Mouse (Mus musculus) limb, embryonic 13.5 days (tissue): ENCODE data around the gene Ppil1. TPM values are rescaled to one million over a fixed set of nuclear protein-coding genes. Genes with fewer than 3 reads are reported as not detected.
A peak's percentile ranks its signal among the peaks of the same experiment; 100 is the strongest.

Experiments
- ATAC-seq: fragments of 200-750 bp; cut with Nextera tagmentation; 2 replicates; pipeline ENCODE4 v1.8.0; 2017; ENCODE audit warnings: low read depth, moderate number of reproducible peaks, moderate TSS enrichment; ENCODE audit not compliant: low FRiP score
- H3K27ac ChIP-seq: fragments of 300-500 bp; sonication (generic); 2 replicates; pipeline ENCODE4 v1.5.1; 2015; ENCODE audit warnings: inconsistent platforms, mild to moderate bottlenecking, moderate library complexity
- H3K27me3 ChIP-seq: fragments of 300-500 bp; sonication (generic); 2 replicates; pipeline ENCODE4 v1.6.1; 2015; ENCODE audit warnings: mild to moderate bottlenecking, inconsistent platforms
- H3K36me3 ChIP-seq: fragments of 300-500 bp; sonication (generic); 2 replicates; pipeline ENCODE4 v1.6.1; 2015; ENCODE audit warnings: inconsistent platforms, mild to moderate bottlenecking, moderate library complexity
- H3K4me1 ChIP-seq: fragments of 300-500 bp; sonication (generic); 2 replicates; pipeline ENCODE4 v1.6.1; 2015; ENCODE audit warnings: inconsistent platforms
- H3K4me2 ChIP-seq: fragments of 300-500 bp; sonication (generic); replicated peaks from 2 replicates; pipeline ENCODE4 v1.6.1; 2015; ENCODE audit warnings: inconsistent platforms, mild to moderate bottlenecking, moderate library complexity
- H3K4me3 ChIP-seq: fragments of 300-500 bp; sonication (generic); 2 replicates; pipeline ENCODE4 v1.5.1; 2015; ENCODE audit warnings: moderate library complexity, mild to moderate bottlenecking, inconsistent platforms
- H3K9ac ChIP-seq: fragments of 300-500 bp; sonication (generic); 2 replicates; pipeline ENCODE4 v1.6.1; 2015; ENCODE audit warnings: mild to moderate bottlenecking, inconsistent platforms
- H3K9me3 ChIP-seq: fragments of 300-500 bp; sonication (generic); 2 replicates; pipeline ENCODE4 v1.6.1; 2016; ENCODE audit warnings: inconsistent platforms
- WGBS: fragments of 180-500 bp; shearing (Covaris S2); methylation state at CpG from one replicate; pipeline ENCODE4 v1.1.7; 2015; 5-methylcytosine and 5-hydroxymethylcytosine counted together
- polyA plus RNA-seq: library from polyadenylated mRNA; unstranded; fragments of >200 nt; fragmentation: Nextera tagmentation; extraction: Ambion mirVana; gene quantifications from 2 replicates; pipeline ENCODE4 v1.2.1, GENCODE M21; 2015

Gene Ppil1
- polyA plus RNA-seq, 1 experiment from 2014 or later, result 155 TPM

DNA sequence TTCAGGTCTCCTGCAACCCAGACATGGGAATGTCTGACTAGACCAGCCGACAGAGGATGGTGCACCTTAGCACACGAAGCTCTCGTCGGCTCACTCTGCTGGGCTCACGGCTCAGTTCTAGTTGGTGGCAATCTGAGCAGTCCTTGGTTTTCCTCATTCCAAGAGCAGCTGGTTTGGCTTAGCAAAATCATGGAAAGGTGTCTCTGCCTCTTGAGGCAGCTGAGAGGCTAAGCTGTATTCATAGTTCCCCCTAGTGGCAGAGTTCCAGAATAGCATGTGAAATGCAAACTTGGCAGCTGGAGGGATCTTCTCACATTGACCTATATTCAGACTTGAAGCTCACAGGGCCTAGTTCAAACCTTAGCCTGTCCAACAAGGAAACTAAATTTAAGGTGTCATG, 17.4 kb downstream of the Ppil1 start:
- Histone ChIP-seq H3K9ac (no peak overlapping the region), H3K27me3 (0 out of 2 replicates have a peak, but pooled peaks cover 3% of the 10 kb centered on the region), H3K27ac (no peak overlapping the region), H3K9me3 (no peaks in the 10 kb centered on the region), H3K4me1 (peaks cover 26% of the 10 kb centered on the region), H3K4me3 (no peak overlapping the region), H3K4me2 (no peak overlapping the region), H3K36me3 (peaks cover 32% of the 10 kb centered on the region)
- 10% methylated on average over 5 of the region's 5 CpGs for WGBS
- peak; percentile 77 for ATAC-seq

DNA sequence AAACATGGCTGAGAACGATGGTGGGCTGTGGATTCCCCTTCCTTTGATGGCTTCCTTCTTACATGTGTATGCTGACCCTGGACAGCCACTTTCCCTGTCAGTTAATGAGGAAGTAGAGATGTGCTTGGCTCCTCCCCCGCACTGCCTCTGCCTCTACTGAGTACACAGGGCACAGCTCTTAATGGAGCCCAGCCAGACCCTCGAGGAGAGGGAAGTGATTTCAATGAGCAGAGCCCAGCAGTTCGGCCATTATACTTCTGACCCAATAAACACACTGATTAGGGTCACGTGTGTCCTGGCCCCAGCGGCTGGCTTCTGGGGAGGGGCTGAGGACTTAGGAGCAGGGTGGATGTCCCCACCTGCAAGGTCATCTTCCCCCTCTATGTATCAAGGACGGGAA, 18.3 kb downstream of the Ppil1 start:
- H3K9ac ChIP-seq, result no peak overlapping the region
- no peak overlapping the region for H3K4me3 ChIP-seq
- no peak overlapping the region for H3K27ac ChIP-seq
- 28% methylated on average over 7 of the region's 7 CpGs for WGBS
- peaks cover 24% of the 10 kb centered on the region for H3K4me1 ChIP-seq
- H3K36me3 ChIP-seq, result peaks cover 23% of the 10 kb centered on the region
- H3K27me3 ChIP-seq, result 0 out of 2 replicates have a peak, but pooled peaks cover 5% of the 10 kb centered on the region
- no peak overlapping the region for H3K4me2 ChIP-seq
- no peak for ATAC-seq
- no peaks in the 10 kb centered on the region for H3K9me3 ChIP-seq

DNA sequence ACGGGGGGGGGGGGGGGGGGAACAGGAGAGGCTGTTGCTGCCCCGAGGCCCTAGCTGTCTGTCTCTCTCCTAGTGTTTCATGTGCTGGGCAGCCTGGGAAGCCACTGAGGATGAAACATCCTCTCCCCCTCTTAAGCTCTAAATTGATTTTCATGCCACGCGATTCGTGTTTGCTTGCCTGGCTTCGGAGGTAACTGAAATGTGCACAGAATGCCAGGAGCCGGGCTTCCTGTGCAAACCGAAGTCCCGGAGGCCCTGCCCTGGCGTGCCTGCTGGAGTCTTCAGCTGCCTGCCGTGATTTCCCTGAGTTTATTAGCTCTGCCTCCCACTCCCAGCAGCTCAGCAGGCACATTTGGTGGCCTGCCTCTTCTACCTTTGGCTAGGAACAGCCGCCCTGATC, 19.1 kb downstream of the Ppil1 start:
- Histone ChIP-seq H3K4me1 (peaks cover 24% of the 10 kb centered on the region), H3K27me3 (peaks cover 8% of the 10 kb centered on the region; the same call in 1 of the 2 replicates), H3K4me3 (no peak overlapping the region), H3K9ac (no peak overlapping the region; the same call in 1 of the 2 replicates), H3K27ac (peak overlapping the region; percentile 61), H3K9me3 (no peaks in the 10 kb centered on the region), H3K36me3 (peaks cover 15% of the 10 kb centered on the region), H3K4me2 (peak overlapping the region; percentile 34)
- ATAC-seq, result no peak
- 10% methylated on average over 11 of the region's 12 CpGs for WGBS

DNA sequence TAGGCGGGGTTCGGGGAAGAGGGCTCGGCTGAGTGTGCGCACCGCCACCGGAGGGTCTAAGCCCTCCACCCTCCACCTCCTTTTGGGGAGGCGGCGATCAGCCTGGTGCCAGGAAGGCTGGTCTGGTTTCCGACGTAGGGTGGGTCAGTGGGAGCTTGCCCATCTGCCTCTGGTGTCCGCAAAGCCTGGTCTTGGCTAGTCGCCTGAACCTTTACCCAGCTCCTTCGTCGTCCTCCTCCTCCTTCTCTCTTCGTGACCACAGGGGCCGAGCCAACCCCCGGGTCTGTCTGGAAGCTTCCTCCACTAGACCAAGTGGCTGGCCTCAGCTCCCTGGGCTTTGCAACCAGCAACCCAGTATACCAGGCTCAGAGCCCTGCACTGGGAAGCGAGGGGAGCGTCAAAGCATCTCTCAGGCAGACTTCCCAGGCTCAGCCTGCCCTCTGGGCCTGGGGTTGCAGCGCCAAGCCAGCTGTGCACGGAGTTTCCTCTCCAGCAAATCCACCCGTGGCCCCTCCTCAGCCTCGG, 25.5 kb downstream of the Ppil1 start:
- H3K27ac ChIP-seq, result no peak overlapping the region
- H3K4me2 ChIP-seq, result peak overlapping the region; percentile 96
- H3K4me1 ChIP-seq, result peaks cover 22% of the 10 kb centered on the region
- peaks cover 49% of the 10 kb centered on the region for H3K27me3 ChIP-seq
- peak overlapping the region; percentile 67 for H3K4me3 ChIP-seq
- 2% methylated on average over 23 of the region's 23 CpGs for WGBS
- ATAC-seq, result 0 out of 2 replicates have a peak, but pooled peaks have one; percentile 13
- H3K36me3 ChIP-seq, result no peaks in the 10 kb centered on the region
- peak overlapping the region; percentile 71 for H3K9ac ChIP-seq
- H3K9me3 ChIP-seq, result no peaks in the 10 kb centered on the region

DNA sequence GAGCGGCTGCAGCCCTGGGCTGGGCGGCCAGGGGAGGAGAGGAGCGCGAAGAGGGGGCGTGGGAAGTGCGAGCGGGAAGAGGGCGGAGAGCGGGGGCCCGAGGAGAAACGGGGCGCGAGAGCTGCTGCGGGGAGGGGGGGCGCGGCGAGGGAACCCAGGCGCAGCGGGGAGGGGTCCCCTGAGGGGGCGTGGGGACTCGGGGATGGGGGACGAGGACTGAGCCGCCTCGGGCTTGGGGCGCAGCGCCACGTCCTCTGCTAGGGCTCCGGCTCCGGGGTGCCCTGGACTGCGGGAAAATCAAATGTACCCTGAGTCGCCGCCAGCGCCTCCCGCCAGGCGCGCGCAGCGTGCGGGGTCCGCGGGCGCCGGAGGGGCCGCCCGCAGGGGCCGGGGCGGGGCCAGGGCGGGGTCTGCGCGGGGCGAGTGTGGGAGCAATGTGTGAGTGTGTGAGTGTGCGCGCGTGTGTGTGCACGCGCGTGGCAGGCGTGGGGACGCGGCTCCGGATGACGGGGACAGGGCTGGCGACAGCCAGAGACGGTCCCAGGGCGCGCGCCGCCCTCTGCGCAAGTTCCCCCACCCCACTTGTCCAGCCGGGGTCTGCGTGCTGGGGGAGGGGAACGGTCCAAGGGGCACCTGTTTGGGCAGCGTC, 26.1 kb downstream of the Ppil1 start, which contains the start of gene Cpne5:
TSS of gene Cpne5 (minus strand) at position 396 of the 649 bp plus-strand sequence.
- Histone ChIP-seq H3K4me2 (peak within 1 kb of the TSS; percentile 96), H3K9me3 (no peaks in the 10 kb centered on the region), H3K36me3 (no peaks in the 10 kb centered on the region), H3K9ac (peak within 1 kb of the TSS; percentile 71), H3K4me3 (peak within 1 kb of the TSS; percentile 67), H3K4me1 (peaks cover 22% of the 10 kb centered on the region), H3K27me3 (peaks cover 49% of the 10 kb centered on the region), H3K27ac (no peak within 1 kb of the TSS)
- WGBS, result under 1% methylated on average over 52 of the region's 73 CpGs
- peak; percentile 59 for ATAC-seq

DNA sequence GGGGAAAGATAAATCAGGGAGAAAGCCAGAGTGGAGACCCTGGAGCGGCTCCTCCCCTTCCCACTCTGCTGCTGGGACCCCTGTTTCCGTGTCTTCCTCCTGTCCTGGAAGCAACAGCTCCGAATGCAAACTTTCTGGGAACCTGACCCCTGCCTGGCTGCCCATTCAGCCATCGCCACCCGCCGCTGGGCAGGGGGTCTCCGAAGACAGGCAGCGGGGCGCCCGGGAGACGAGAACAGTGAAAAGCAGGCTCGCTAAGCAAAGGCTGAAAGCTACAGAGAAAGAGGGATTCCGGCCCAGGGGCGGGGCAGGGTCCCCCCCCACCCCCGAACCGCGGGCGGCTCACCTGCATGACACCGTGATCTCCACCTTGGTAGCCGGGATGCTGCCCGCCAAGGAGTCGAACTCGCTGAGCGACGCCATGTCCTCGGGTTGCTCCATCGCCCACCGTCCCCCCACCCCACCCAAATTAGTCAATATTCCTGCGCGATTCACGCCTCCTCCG, 26.7 kb downstream of the Ppil1 start:
- Histone ChIP-seq H3K4me2 (peak overlapping the region; percentile 96), H3K36me3 (no peaks in the 10 kb centered on the region), H3K4me1 (peaks cover 22% of the 10 kb centered on the region), H3K9me3 (no peaks in the 10 kb centered on the region), H3K27me3 (peaks cover 49% of the 10 kb centered on the region), H3K27ac (no peak overlapping the region), H3K4me3 (peak overlapping the region; percentile 67), H3K9ac (peak overlapping the region; percentile 71)
- 0 out of 2 replicates have a peak, but pooled peaks have one; percentile 4 for ATAC-seq
- 1% methylated on average over 32 of the region's 32 CpGs for WGBS

DNA sequence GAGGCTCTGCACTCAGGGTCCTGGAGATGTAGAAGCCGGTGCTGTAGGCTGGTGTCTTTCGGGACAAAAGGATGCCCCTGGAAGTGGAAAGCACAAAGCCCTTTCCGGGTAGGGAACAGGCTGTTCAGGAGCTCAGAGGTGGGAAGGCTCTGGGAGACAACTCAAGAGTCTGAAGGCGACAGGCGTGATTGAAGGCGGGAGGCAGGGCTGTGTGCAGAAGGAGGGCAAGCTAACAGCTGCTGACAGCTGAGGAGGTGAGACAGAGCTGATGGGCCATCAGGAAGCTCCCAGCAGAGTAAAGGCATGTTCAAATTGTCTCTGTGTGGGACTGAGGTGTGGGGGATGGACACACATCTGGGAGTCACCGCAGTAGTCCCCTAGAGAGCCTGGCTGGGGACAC, 27.9 kb downstream of the Ppil1 start:
- Histone ChIP-seq H3K4me2 (peak overlapping the region; percentile 96), H3K9ac (no peak overlapping the region), H3K27ac (no peak overlapping the region), H3K9me3 (no peaks in the 10 kb centered on the region), H3K27me3 (peaks cover 44% of the 10 kb centered on the region), H3K4me1 (peaks cover 22% of the 10 kb centered on the region), H3K36me3 (no peaks in the 10 kb centered on the region), H3K4me3 (no peak overlapping the region; the same call in 1 of the 2 replicates)
- no peak for ATAC-seq
- 54% methylated on average over 7 of the region's 7 CpGs for WGBS

DNA sequence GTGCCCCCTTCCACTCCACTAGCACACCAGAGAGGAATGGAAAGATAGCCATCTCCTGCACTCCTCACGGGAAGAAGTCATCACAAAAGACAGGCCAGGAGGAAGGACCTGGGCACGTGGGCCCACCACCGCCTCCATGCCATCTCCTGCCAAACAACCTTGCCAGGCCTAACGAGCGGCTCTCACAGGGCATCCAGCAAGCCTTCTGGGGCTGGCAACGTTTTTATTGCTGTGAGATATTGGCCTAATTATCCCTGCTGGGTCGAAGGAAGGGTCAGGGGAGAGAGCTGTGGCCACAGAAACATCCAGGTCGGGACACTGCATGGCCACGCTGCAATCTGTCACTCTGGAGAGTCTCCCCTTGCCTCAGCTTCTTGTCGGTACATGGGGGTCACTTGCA, 32.9 kb downstream of the Ppil1 start:
- no peaks in the 10 kb centered on the region for H3K36me3 ChIP-seq
- H3K27ac ChIP-seq, result no peak overlapping the region
- ATAC-seq, result no peak
- no peak overlapping the region for H3K9ac ChIP-seq
- no peak overlapping the region for H3K4me2 ChIP-seq
- H3K9me3 ChIP-seq, result no peaks in the 10 kb centered on the region
- peaks cover 7% of the 10 kb centered on the region; the same call in 1 of the 2 replicates for H3K4me1 ChIP-seq
- 55% methylated on average over 10 of the region's 10 CpGs for WGBS
- H3K27me3 ChIP-seq, result peaks cover 10% of the 10 kb centered on the region
- no peak overlapping the region for H3K4me3 ChIP-seq

DNA sequence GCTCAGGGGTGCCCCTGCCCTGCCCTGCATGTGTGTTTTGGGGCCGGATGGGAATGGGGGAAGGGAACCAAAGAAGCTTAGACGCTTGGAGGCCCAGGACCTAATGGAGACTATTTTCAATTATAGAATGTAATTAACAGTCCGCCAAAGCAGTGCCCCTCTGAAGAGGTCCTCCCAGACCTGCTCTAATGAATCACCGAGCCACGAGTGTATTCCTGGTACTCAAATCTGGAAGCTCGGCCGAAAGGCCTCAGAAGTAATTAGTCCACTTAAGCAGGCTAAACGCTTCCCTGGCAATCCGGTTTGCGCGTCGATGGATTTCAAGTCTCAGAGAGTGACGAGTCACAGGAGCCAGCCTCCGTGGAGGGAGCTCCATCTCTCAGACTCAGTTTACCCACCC, 43.4 kb downstream of the Ppil1 start:
- Histone ChIP-seq H3K4me3 (no peak overlapping the region), H3K4me2 (no peak overlapping the region), H3K4me1 (0 out of 2 replicates have a peak, but pooled peaks cover 9% of the 10 kb centered on the region), H3K9me3 (no peaks in the 10 kb centered on the region), H3K9ac (no peak overlapping the region), H3K36me3 (no peaks in the 10 kb centered on the region), H3K27me3 (no peaks in the 10 kb centered on the region), H3K27ac (no peak overlapping the region)
- WGBS, result 38% methylated on average over 14 of the region's 14 CpGs
- ATAC-seq, result no peak

DNA sequence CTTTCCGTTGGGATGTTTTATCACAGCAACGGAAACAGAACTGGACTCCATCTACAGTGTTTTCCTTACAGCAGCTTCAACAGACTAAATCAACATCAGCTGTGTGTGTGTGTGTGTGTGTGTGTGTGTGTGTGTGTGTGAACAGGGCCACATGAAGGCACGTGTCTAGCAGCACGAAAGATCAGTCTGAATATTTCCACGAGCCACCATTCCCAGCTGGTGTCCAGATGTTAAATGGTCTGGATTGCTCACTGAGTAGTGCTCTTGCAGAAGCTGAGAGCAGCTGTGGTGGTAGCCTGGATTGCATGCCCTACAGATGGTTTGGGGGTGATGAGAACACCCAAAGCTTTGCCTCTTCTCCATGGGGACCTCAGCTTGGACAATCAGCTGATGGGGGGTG, 46.0 kb downstream of the Ppil1 start:
- Histone ChIP-seq H3K36me3 (no peaks in the 10 kb centered on the region), H3K4me3 (no peak overlapping the region), H3K4me1 (peaks cover 27% of the 10 kb centered on the region), H3K27ac (no peak overlapping the region), H3K27me3 (no peaks in the 10 kb centered on the region), H3K4me2 (no peak overlapping the region), H3K9me3 (no peaks in the 10 kb centered on the region), H3K9ac (no peak overlapping the region)
- ATAC-seq, result peak; percentile 67; the same call in 1 of the 2 replicates
- WGBS, result 26% methylated on average over 5 of the region's 5 CpGs

DNA sequence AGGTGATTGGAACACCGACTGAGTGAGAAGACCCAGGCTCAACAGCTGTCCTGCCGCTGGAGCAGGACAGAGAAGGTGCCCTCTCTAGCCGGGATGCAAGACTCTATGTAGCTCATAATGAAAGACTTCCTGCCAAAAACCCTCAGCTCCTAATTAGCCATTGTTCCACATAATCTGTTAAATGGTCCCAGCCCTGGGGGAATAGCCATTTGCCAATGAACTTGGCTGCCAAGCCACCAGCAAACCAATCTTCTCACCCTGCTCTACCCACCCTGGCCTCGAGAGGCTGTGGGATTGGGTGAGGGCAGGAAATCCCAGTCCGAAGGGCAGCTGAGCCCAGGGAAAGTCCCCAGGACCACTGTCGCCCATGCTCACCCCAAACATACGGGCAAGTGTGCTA, 47.9 kb downstream of the Ppil1 start:
- Histone ChIP-seq H3K36me3 (no peaks in the 10 kb centered on the region), H3K4me3 (no peak overlapping the region), H3K4me2 (no peak overlapping the region), H3K9ac (no peak overlapping the region), H3K27ac (no peak overlapping the region), H3K4me1 (peaks cover 29% of the 10 kb centered on the region), H3K27me3 (no peaks in the 10 kb centered on the region), H3K9me3 (no peaks in the 10 kb centered on the region)
- ATAC-seq, result no peak
- WGBS, result 49% methylated on average over 7 of the region's 7 CpGs

DNA sequence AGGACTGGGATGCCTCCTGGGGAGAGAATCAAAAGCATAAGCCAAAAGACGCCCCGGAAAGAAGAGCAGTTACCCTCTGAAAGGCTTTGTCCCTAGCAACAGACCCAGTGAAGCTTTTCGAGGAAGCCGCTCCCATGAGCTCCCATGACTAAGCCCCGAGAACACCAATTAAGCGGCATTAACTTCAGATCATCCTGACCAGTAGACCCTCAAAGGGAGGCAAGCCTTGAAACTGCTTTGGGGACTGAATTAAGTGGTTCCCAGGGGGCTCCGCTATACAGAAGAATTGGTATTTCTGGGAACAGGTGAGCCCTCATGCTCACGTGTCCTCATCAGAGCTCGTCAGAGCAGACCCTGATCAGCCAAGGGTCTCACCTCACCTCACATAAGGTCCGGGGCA, 49.3 kb downstream of the Ppil1 start:
- Histone ChIP-seq H3K4me1 (peaks cover 24% of the 10 kb centered on the region), H3K9me3 (no peaks in the 10 kb centered on the region), H3K4me2 (no peak overlapping the region), H3K9ac (no peak overlapping the region), H3K4me3 (no peak overlapping the region), H3K36me3 (no peaks in the 10 kb centered on the region), H3K27ac (no peak overlapping the region), H3K27me3 (no peaks in the 10 kb centered on the region)
- no peak for ATAC-seq
- WGBS, result 56% methylated on average over 10 of the region's 10 CpGs
